Mouse (Mus musculus) layer of hippocampus, adult 9-11 months (tissue): ENCODE results near the gene Vgll3.
A peak's percentile ranks its signal among the peaks of the same experiment; 100 is the strongest.

Experiments
- DNase-seq: peaks from one replicate; pipeline ENCODE4 v3.0.0; 2022

Vgll3 gene

GRCm38 (mm10) chr16:65814918-65815881, at the start of gene Vgll3:
TSS of gene Vgll3 (plus strand) at chr16:65815257.
- peak; percentile 5 for DNase-seq

- no peak for DNase-seq
These were observed 49.1 kb upstream of the Vgll3 start for GRCm38 (mm10) chr16:65765976-65766375.

GRCm38 (mm10) chr16:65785959-65786358, 29.1 kb upstream of the Vgll3 start:
- DNase-seq = no peak

- no peak for DNase-seq
These were observed 1.0 kb downstream of the Vgll3 start for GRCm38 (mm10) chr16:65816059-65816458.

GRCm38 (mm10) chr16:65818779-65819178, 3.7 kb downstream of the Vgll3 start:
- DNase-seq = no peak

- DNase-seq = no peak
These were observed 5.7 kb downstream of the Vgll3 start for GRCm38 (mm10) chr16:65820803-65821202.

GRCm38 (mm10) chr16:65823721-65824120, 8.7 kb downstream of the Vgll3 start:
- no peak for DNase-seq

GRCm38 (mm10) chr16:65828141-65828565, 13.1 kb downstream of the Vgll3 start:
- no peak for DNase-seq

GRCm38 (mm10) chr16:65829096-65829495, 14.0 kb downstream of the Vgll3 start:
- no peak for DNase-seq

- no peak for DNase-seq
These were observed 19.7 kb downstream of the Vgll3 start for GRCm38 (mm10) chr16:65834721-65835120.

- no peak for DNase-seq
These were observed 35.1 kb downstream of the Vgll3 start for GRCm38 (mm10) chr16:65850126-65850525.

- DNase-seq = no peak
These were observed 49.4 kb downstream of the Vgll3 start for GRCm38 (mm10) chr16:65864471-65864870.

- DNase-seq = no peak
These were observed 52.9 kb downstream of the Vgll3 start for GRCm38 (mm10) chr16:65867927-65868326.

GRCm38 (mm10) chr16:65868933-65869332, 53.9 kb downstream of the Vgll3 start:
- DNase-seq = peak; percentile 3

GRCm38 (mm10) chr16:65888940-65889339, 73.9 kb downstream of the Vgll3 start:
- DNase-seq = no peak
